Mouse (Mus musculus) ZHBTc4 (cell line): ENCODE measurements around the gene Hist1h2ad.
A peak's percentile ranks its signal among the peaks of the same experiment; 100 is the strongest.
"Not testable (repeated sequence)": the region's sequence is repeated elsewhere in the genome, so short reads cannot be mapped to it uniquely, and the experiment has no call there.

ENCODE experiments used
- DNase-seq: peaks from one replicate; pipeline ENCODE4 v3.0.0-alpha.2; 2011; ENCODE audit warnings: low read depth, low spot score

The Hist1h2ad gene

DNA sequence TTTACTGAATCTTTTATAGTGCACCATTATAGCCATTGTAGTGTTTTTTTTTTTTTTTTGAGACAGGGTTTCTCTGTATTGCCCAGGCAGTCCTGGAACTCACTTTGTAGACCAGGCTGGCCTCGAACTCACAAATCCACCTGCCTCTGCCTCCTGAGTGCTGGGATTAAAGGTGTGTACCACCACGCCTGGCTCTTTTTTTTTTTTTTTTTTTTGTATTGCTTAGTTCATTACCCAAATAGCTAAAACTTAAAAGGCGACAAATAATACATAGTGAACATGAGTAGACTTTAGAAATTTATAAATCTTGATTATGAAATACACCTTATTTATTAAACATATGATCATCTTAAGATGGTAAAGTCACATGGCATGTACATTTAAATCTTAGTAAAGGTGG lies 32.7 kb upstream of the Hist1h2ad start:
- DNase-seq = no peak

- DNase-seq = not testable (repeated sequence)
Measured at GRCm38 (mm10) chr13:23542225-23542980, 31.8 kb upstream of the Hist1h2ad start.

GRCm38 (mm10) chr13:23542999-23543607 lies 31.1 kb upstream of the Hist1h2ad start, which contains the start of gene Hist1h2bh:
Gene Hist1h2bh, minus strand, starts transcription at chr13:23543392.
- peak; percentile 92 for DNase-seq

DNA sequence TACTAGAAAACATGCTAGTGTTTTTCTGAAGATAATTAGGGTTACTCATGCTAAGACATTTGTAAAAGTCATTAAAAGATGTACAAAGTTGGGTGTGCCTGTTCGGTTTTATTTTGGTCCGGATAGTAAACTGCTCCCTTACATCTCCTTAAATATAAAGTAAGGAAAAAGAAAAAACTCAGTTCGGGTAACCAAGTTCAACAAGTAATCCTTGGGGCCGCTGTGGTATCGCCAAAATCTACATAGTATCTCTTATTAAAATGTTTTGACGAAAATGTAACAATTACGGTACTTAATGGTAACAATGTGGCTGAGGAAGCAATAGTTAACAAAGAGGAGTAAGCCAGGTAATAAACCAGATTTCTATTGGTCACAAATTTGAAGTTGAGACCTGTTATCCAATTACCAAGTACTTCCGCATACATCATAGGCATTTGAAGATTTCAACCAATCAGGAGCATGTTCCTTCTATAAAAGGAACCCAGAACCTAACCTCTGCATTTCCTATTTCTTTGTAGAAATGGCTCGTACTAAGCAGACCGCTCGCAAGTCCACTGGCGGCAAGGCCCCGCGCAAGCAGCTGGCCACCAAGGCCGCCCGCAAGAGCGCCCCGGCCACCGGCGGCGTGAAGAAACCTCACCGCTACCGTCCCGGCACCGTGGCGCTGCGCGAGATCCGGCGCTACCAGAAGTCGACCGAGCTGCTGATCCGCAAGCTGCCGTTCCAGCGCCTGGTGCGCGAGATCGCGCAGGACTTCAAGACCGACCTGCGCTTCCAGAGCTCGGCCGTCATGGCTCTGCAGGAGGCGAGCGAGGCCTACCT lies 30.0 kb upstream of the Hist1h2ad start, which contains the start of gene Hist1h3f:
Gene Hist1h3f (plus strand): TSS at position 88 of the 822 bp plus-strand sequence.
- peak; percentile 92 for DNase-seq

GRCm38 (mm10) chr13:23544787-23545120 lies 29.4 kb upstream of the Hist1h2ad start:
- DNase-seq = not testable (repeated sequence)

- DNase-seq = no peak
Measured at GRCm38 (mm10) chr13:23546694-23547093, 27.5 kb upstream of the Hist1h2ad start.

DNA sequence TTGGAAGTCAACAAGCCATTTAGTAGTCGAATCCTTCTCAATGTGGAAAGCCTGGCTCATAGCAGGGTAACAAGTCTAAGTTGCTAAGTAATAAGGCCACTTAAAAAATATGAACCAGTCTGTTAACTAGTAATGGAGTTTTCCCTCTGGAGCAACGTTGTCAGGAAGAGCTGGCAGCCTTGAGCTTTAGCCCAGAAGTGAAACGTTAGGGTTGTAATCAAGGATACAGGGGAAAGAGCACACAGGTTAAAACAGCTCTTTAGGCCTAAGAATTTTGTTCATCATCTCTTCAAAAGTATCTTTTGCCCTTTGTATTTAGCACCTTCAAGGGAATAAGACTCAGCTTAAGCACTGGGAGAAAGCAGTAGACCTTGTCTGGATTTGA lies 23.4 kb upstream of the Hist1h2ad start:
- DNase-seq = peak; percentile 60

DNA sequence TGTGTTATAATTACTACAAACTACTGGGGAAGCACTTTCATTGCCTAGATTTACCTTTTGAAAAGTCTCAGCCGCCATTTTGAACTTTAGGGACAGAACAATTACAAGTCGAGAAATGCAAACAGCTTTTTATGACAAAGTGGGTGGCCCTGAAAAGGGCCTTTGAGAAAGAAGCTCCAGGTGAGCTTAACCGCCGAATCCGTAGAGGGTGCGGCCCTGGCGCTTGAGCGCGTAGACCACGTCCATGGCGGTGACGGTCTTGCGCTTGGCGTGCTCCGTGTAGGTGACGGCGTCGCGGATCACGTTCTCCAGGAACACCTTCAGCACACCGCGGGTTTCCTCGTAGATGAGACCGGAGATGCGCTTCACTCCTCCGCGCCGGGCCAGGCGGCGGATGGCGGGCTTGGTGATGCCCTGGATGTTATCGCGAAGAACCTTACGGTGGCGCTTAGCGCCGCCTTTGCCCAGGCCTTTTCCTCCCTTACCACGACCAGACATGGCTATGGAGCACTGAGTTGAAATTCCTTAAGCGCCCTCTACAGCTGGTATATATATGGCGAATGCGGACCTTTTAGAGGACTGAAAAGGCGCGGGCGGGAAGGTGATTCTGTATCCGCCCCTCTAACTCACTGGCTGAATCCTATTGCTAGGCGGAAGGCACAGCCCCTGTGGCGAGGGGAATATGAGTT lies 22.9 kb upstream of the Hist1h2ad start, which contains the start of gene Hist1h4f:
Gene Hist1h4f (minus strand): TSS at position 503 of the 689 bp plus-strand sequence.
- DNase-seq = peak; percentile 96

GRCm38 (mm10) chr13:23551931-23552914 lies 22.0 kb upstream of the Hist1h2ad start:
- DNase-seq = no peak

GRCm38 (mm10) chr13:23552962-23553361 lies 21.2 kb upstream of the Hist1h2ad start, which contains the start of gene Hist1h1d:
Gene Hist1h1d, plus strand, starts transcription at chr13:23553262.
- DNase-seq = no peak

- no peak for DNase-seq
Measured at GRCm38 (mm10) chr13:23554393-23554792, 19.8 kb upstream of the Hist1h2ad start.

DNA sequence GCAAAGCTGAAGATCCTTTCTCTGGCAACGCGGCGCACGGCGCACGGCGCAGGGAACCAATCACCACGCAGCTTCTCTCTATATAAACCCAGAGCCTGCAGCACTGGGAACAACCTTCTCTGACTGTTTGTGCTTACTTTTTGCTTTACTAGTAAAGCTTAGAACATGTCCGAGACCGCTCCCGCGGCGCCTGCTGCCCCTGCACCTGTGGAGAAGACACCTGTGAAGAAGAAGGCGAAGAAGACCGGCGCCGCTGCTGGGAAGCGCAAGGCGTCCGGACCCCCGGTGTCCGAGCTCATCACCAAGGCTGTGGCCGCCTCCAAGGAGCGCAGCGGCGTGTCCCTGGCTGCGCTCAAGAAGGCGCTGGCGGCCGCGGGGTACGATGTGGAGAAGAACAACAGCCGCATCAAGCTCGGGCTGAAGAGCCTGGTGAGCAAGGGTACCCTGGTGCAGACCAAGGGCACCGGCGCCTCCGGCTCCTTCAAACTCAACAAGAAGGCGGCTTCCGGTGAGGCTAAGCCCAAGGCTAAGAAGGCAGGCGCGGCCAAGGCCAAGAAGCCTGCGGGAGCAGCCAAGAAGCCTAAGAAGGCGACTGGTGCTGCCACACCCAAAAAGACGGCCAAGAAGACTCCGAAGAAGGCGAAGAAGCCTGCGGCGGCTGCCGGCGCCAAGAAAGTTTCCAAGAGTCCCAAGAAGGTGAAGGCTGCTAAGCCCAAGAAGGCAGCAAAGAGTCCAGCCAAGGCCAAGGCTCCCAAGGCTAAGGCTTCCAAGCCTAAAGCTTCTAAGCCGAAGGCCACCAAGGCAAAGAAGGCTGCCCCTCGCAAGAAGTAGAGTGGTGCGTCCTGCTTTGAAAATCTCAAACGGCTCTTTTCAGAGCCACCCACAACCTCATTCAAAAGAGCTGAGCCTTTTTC lies 19.0 kb upstream of the Hist1h2ad start:
- peak; percentile 88 for DNase-seq

DNA sequence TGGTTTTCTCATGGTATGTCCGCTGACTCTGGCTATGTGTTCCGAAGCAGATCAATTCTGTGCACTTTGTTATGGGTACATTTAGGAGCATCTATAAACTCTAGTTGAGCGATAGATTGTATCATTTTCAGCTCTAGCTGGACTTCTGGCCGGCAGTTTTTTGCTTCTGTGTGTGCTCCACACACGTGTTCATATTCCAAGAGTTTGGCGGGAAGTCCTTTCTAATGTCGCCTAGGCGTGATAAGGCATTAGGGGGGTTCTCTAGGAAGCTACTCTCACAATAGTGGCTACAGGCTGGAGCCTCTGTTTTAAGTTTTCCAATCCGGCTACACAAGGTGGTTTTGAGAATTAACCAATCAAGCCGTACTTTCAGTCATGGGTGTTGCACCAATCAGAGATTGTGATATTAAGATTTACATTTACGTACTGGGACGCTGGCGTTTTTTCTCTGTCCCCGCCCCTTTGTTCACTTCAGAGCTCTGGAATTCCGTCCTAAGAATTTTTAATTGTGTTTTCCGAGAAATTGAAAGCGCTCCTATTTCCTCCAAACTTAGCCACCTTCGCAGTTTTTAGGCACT lies 18.3 kb upstream of the Hist1h2ad start:
- DNase-seq = peak; percentile 96

GRCm38 (mm10) chr13:23556906-23557305 lies 17.3 kb upstream of the Hist1h2ad start:
- DNase-seq = no peak

DNA sequence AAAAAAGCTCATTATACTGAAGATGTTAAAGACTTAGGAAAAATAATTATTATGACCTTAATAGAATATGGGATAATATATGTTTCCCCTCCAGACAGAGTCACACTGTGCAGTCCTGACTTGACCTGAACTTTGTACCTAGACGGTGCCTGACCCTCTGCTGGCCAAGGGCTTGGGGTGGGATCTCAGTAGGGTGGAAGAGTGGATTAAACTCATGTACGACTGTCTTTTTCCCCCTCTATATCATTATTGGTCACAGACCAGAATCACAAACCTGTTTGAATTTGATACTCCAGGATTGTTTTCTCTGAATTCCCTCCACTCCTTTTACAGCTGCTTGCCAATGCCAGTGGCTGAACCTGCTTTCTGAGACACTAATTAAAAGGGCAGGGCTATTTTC lies 13.5 kb upstream of the Hist1h2ad start:
- not testable (repeated sequence) for DNase-seq

DNA sequence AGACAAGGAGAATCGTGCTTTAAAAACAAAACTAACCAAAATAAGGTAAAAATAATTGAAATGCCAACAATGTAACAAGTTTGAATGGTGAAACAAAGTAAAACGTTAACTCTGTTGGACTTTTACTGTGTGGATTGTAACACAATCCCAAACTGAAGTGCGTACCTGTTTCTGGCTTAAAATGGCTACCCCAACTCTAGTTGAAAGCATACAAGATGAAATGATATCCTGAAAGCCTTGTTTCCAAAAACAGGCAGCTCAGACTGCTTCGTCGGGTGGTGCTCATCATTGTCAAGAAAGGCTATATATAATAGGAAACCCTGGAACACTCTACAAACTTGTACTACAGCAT lies 12.7 kb upstream of the Hist1h2ad start:
- not testable (repeated sequence) for DNase-seq

GRCm38 (mm10) chr13:23561883-23562659 lies 12.1 kb upstream of the Hist1h2ad start, which contains the start of gene Hist1h3e:
Gene Hist1h3e, minus strand, starts transcription at chr13:23562369.
- peak; percentile 97 for DNase-seq
